Mouse (Mus musculus) embryonic facial prominence, embryonic 14.5 days (tissue): ENCODE results near the gene Zscan2. TPM values are rescaled to one million over a fixed set of nuclear protein-coding genes. Genes with fewer than 3 reads are reported as not detected.

Experiments
- ATAC-seq: fragments of 200-750 bp; cut with Nextera tagmentation; 2 replicates; pipeline ENCODE4 v1.8.0; 2017; ENCODE audit warnings: low read depth, moderate number of reproducible peaks, moderate TSS enrichment
- DNase-seq: peaks from one replicate; pipeline ENCODE4 v3.0.0-alpha.2; 2015; ENCODE audit warnings: low spot score
- H3K27ac ChIP-seq: fragments of 300-500 bp; sonication (generic); replicated peaks from 2 replicates; pipeline ENCODE4 v1.5.1; 2014; ENCODE audit warnings: low read depth, mild to moderate bottlenecking, low read length, moderate library complexity
- H3K27me3 ChIP-seq: fragments of 300-500 bp; sonication (generic); replicated peaks from 2 replicates; pipeline ENCODE4 v1.6.1; 2014; ENCODE audit warnings: low read length; ENCODE audit not compliant: control insufficient read depth, insufficient read depth
- H3K36me3 ChIP-seq: fragments of 300-500 bp; sonication (generic); 2 replicates; pipeline ENCODE4 v1.6.1; 2014; ENCODE audit warnings: low read length, mixed read lengths; ENCODE audit not compliant: control insufficient read depth, insufficient read depth
- H3K4me1 ChIP-seq: fragments of 300-500 bp; sonication (generic); 2 replicates; pipeline ENCODE4 v1.6.1; 2014; ENCODE audit warnings: antibody characterized with exemption, low read length; ENCODE audit not compliant: control insufficient read depth, insufficient read depth
- H3K4me2 ChIP-seq: fragments of 300-500 bp; sonication (generic); 2 replicates; pipeline ENCODE4 v1.6.1; 2014; ENCODE audit warnings: low read depth, mild to moderate bottlenecking, low read length, moderate library complexity, mixed read lengths
- H3K4me3 ChIP-seq: fragments of 300-500 bp; sonication (generic); 2 replicates; pipeline ENCODE4 v1.5.1; 2014; ENCODE audit warnings: low read depth, mild to moderate bottlenecking, low read length
- H3K9ac ChIP-seq: fragments of 300-500 bp; sonication (generic); 2 replicates; pipeline ENCODE4 v1.6.1; 2014; ENCODE audit warnings: low read depth, mild to moderate bottlenecking, low read length, moderate library complexity, mixed read lengths
- H3K9me3 ChIP-seq: fragments of 300-500 bp; sonication (generic); 2 replicates; pipeline ENCODE4 v1.6.1; 2016; ENCODE audit warnings: low read length; ENCODE audit not compliant: control insufficient read depth
- WGBS: fragments of 180-500 bp; shearing (Covaris S2); extraction: QIAGEN DNeasy Blood & Tissue Kit; methylation state at CpG from one replicate; pipeline ENCODE4 v1.1.7; 2014; 5-methylcytosine and 5-hydroxymethylcytosine counted together
- polyA plus RNA-seq: library from polyadenylated mRNA; unstranded; fragments of >200 nt; fragmentation: Nextera tagmentation; extraction: Ambion mirVana; gene quantifications from 2 replicates; pipeline ENCODE4 v1.2.1, GENCODE M21; 2014

The Zscan2 gene
- polyA plus RNA-seq, 1 experiment from 2014 or later = 1.8 TPM

DNA sequence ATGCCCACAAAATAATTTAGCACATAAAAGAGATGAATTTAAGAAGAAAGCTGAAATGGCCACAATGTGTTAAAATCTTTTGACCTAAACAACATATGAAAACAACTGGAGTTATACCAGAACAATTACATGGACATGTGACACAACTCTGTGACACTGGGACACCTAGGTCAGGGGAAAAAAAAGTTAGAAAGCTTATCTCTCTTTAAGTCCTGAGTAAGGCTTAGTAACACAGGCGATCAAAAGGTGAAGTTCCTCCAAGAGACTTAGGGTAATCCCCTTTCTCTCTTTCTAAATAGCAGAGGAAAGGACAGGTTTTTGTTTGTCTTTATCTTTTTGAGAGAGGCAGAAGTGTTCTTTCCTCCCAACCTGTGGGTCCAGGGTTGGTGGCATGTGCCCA, 20.5 kb upstream of the Zscan2 start:
- no peak overlapping the region for H3K27ac ChIP-seq
- no peak for ATAC-seq

DNA sequence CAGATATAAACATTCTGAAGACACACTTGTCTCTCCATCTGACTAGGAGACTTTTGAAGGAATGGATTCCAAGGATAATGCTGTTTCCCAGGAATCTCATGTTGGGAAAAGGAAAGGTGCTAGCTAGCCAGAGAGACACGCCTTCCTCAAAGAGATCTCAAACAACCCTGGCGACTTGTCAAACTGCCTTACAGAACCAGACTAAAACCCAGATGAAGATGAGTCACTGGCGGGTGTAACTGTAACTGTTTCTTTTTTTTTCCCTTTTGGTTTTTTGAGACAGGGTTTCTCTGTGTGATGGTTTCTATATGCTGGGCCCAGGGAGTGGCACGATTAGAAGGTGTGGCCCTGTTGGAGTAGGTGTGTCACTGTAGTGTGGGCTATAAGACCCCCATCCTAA, 19.8 kb upstream of the Zscan2 start:
- 72% methylated on average over 4 of the region's 4 CpGs for WGBS
- H3K4me1 ChIP-seq = peaks cover 6% of the 10 kb centered on the region; the same call in 1 of the 2 replicates
- H3K9ac ChIP-seq = no peak overlapping the region
- H3K36me3 ChIP-seq = no peaks in the 10 kb centered on the region
- DNase-seq (no peak), ATAC-seq (no peak)
- H3K4me2 ChIP-seq = no peak overlapping the region
- H3K27ac ChIP-seq = no peak overlapping the region
- no peaks in the 10 kb centered on the region for H3K9me3 ChIP-seq
- no peaks in the 10 kb centered on the region for H3K27me3 ChIP-seq
- H3K4me3 ChIP-seq = no peak overlapping the region

More for the DNA sequence above, 20.5 kb upstream of the Zscan2 start:
- DNase-seq = no peak
- peaks cover 8% of the 10 kb centered on the region; the same call in 1 of the 2 replicates for H3K4me1 ChIP-seq
- H3K9me3 ChIP-seq = no peaks in the 10 kb centered on the region
- no peaks in the 10 kb centered on the region for H3K36me3 ChIP-seq
- WGBS = 53% methylated on average over 1 of the region's 1 CpGs
- H3K4me3 ChIP-seq = no peak overlapping the region
- no peak overlapping the region for H3K9ac ChIP-seq
- no peaks in the 10 kb centered on the region for H3K27me3 ChIP-seq
- no peak overlapping the region for H3K4me2 ChIP-seq

DNA sequence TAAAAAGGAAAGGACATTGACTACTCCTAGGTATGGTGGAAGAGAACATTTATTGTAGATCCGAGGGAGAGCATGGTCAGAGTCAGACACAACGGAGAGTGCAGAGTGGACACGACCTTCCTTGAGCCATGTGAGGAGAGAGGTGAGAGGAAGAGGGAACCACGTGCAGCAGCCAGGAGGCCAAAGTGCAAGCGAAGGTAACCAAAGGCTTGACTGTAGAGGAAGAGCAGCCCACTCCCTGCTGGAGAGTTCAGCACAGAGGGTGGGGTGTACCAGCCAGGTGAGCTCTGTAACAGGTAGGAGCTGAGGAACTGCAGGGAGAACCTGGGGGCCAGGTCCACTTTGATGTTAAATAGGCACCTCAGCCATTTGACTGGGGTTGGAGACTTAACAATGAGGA, 18.6 kb upstream of the Zscan2 start:
- 69% methylated on average over 5 of the region's 5 CpGs for WGBS
- no peaks in the 10 kb centered on the region for H3K36me3 ChIP-seq
- no peak overlapping the region for H3K9ac ChIP-seq
- H3K4me2 ChIP-seq = no peak overlapping the region
- no peak overlapping the region for H3K27ac ChIP-seq
- ATAC-seq (no peak), DNase-seq (no peak)
- no peak overlapping the region for H3K4me3 ChIP-seq
- no peaks in the 10 kb centered on the region for H3K27me3 ChIP-seq
- peaks cover 5% of the 10 kb centered on the region; the same call in 1 of the 2 replicates for H3K4me1 ChIP-seq
- H3K9me3 ChIP-seq = no peaks in the 10 kb centered on the region

- Histone ChIP-seq H3K36me3 (no peaks in the 10 kb centered on the region), H3K9ac (no peak overlapping the region), H3K4me1 (peaks cover 3% of the 10 kb centered on the region; the same call in 1 of the 2 replicates), H3K27ac (no peak overlapping the region), H3K9me3 (no peaks in the 10 kb centered on the region), H3K27me3 (no peaks in the 10 kb centered on the region), H3K4me3 (no peak overlapping the region), H3K4me2 (no peak overlapping the region)
- DNase-seq = no peak
- no peak for ATAC-seq
- 73% methylated on average over 1 of the region's 1 CpGs for WGBS
Observed at GRCm38 (mm10) chr7:80843176-80843575, 17.5 kb upstream of the Zscan2 start.

- Histone ChIP-seq H3K4me1 (no peaks in the 10 kb centered on the region), H3K27ac (no peak overlapping the region), H3K27me3 (no peaks in the 10 kb centered on the region), H3K4me3 (no peak overlapping the region), H3K4me2 (no peak overlapping the region), H3K9me3 (no peaks in the 10 kb centered on the region), H3K9ac (no peak overlapping the region), H3K36me3 (no peaks in the 10 kb centered on the region)
- ATAC-seq = no peak
- 92% methylated on average over 8 of the region's 8 CpGs for WGBS
- no peak for DNase-seq
Observed at GRCm38 (mm10) chr7:80843910-80844640, 16.6 kb upstream of the Zscan2 start.

GRCm38 (mm10) chr7:80844691-80845090, 16.0 kb upstream of the Zscan2 start:
- Histone ChIP-seq H3K4me1 (no peaks in the 10 kb centered on the region), H3K9me3 (no peaks in the 10 kb centered on the region), H3K27me3 (no peaks in the 10 kb centered on the region), H3K4me3 (no peak overlapping the region), H3K9ac (no peak overlapping the region), H3K27ac (no peak overlapping the region), H3K4me2 (no peak overlapping the region), H3K36me3 (no peaks in the 10 kb centered on the region)
- no peak for DNase-seq
- 90% methylated on average over 12 of the region's 12 CpGs for WGBS
- no peak for ATAC-seq

DNA sequence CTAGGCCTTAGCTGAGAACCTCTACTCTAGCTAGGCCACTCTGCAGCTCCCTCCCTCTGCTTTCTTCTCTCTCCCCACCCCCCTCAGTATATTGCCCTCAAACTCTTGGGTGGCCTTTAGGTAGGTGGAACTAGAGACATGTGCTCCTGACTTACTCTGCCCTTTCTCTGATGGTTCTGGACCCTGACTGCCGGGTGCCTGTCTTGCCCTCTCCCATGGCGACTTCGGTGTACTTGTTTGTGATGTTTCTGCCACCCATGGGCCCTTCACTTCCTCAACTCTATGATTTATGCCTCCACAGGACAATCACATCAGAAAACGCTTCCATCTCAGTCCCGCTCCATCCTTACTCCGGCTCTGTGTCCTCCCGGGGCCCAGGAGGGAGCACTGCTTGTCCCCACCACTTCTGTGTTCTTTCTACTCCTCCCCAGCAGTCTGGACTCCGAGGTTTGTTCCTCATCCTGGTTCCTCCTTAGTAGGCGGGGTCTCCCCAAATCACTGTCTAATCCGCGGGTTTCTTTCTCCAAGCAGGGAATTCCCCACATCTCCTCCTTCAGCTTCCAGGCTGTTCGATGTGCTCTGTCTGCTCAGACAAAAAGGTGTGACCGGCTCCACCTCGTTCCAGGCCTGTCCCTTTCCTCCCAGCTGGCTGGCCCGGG, 15.0 kb upstream of the Zscan2 start:
- H3K27me3 ChIP-seq = no peaks in the 10 kb centered on the region
- 0 out of 2 replicates have a peak overlapping the region, but pooled peaks have one; percentile 14 for H3K9ac ChIP-seq
- H3K4me1 ChIP-seq = no peaks in the 10 kb centered on the region
- DNase-seq = no peak
- no peaks in the 10 kb centered on the region for H3K9me3 ChIP-seq
- no peaks in the 10 kb centered on the region for H3K36me3 ChIP-seq
- H3K4me2 ChIP-seq = no peak overlapping the region
- no peak for ATAC-seq
- no peak overlapping the region for H3K4me3 ChIP-seq
- H3K27ac ChIP-seq = no peak overlapping the region
- 68% methylated on average over 15 of the region's 15 CpGs for WGBS

DNA sequence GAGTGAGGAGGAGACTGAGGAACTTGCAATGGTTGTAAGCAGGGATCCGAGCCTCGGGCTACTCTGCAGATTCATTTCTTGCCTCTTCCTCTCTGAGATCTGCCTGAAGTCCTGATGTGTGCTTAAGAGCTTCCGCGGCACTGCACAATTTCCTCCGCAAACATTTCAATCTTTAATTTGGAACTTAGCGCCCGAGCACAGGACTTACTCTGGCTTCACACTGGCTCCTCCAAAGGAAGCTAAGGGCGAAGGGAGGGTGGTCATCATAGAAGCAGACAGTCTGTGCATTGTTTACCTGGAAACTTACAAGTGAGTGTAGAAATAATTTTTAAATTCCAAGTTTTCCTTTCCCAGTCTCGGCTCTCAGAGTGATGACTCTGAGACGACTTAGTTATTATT, 14.4 kb upstream of the Zscan2 start:
- no peak overlapping the region for H3K4me3 ChIP-seq
- ATAC-seq = no peak
- WGBS = 80% methylated on average over 10 of the region's 10 CpGs
- no peaks in the 10 kb centered on the region for H3K4me1 ChIP-seq
- DNase-seq = no peak
- H3K27me3 ChIP-seq = no peaks in the 10 kb centered on the region
- no peak overlapping the region for H3K4me2 ChIP-seq
- no peaks in the 10 kb centered on the region for H3K36me3 ChIP-seq
- no peaks in the 10 kb centered on the region for H3K9me3 ChIP-seq
- H3K9ac ChIP-seq = no peak overlapping the region
- H3K27ac ChIP-seq = no peak overlapping the region

DNA sequence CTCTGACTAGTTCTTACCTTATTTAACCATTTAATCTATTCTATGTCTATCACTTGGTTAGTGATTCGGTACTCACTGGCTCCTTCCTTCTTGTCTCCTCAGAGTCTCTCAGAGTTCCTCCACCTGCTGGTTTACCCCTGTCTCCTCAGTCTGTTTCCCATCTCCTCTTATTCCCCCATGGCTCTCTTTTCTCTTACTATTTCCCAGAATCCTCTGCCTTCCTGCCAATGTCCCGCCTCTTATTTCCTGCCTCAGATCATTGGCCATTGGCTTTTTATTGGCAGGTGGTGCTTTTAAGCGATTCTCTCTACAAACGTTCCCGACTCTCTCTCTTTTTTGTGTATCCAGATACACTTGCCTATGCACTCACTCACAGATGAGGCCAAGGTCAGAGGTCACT, 14.0 kb upstream of the Zscan2 start:
- H3K4me1 ChIP-seq = no peaks in the 10 kb centered on the region
- DNase-seq (no peak), ATAC-seq (no peak)
- H3K4me3 ChIP-seq = no peak overlapping the region
- no peak overlapping the region for H3K9ac ChIP-seq
- WGBS = 89% methylated on average over 5 of the region's 5 CpGs
- H3K27ac ChIP-seq = no peak overlapping the region
- no peak overlapping the region for H3K4me2 ChIP-seq
- H3K27me3 ChIP-seq = no peaks in the 10 kb centered on the region
- H3K9me3 ChIP-seq = no peaks in the 10 kb centered on the region
- no peaks in the 10 kb centered on the region for H3K36me3 ChIP-seq
